Mouse (Mus musculus) cortical plate, adult 2 months (tissue): Measurements from ENCODE around the gene Ldlrad1. TPM values are rescaled to one million over a fixed set of nuclear protein-coding genes. Genes with fewer than 3 reads are reported as not detected.

Experiments used
- H3K27ac ChIP-seq: fragments of 200-500 bp; 2 replicates; pipeline ENCODE4 v1.5.1; 2012; ENCODE audit warnings: low read length, control low read depth, inconsistent platforms; ENCODE audit not compliant: insufficient read depth
- H3K4me1 ChIP-seq: fragments of 200-500 bp; 2 replicates; pipeline ENCODE4 v1.6.1; 2011; ENCODE audit warnings: low read length; ENCODE audit not compliant: control insufficient read depth, insufficient read depth
- H3K4me3 ChIP-seq: fragments of 200-500 bp; 2 replicates; pipeline ENCODE4 v1.5.1; 2011; ENCODE audit warnings: mild to moderate bottlenecking, low read length, control low read depth; ENCODE audit not compliant: insufficient read depth
- CTCF ChIP-seq: fragments of 200-500 bp; IDR thresholded peaks from 2 replicates; pipeline ENCODE4 v1.5.1; 2011; ENCODE audit warnings: mild to moderate bottlenecking, control low read depth, low read length; ENCODE audit not compliant: insufficient read depth; ENCODE audit errors: extremely low read depth
- POLR2A ChIP-seq: fragments of 200-500 bp; IDR thresholded peaks from 2 replicates; pipeline ENCODE4 v1.6.1; 2011; ENCODE audit warnings: mild to moderate bottlenecking, low read length, control low read depth; ENCODE audit not compliant: insufficient read depth; ENCODE audit errors: extremely low read depth
- polyA plus RNA-seq: library from polyadenylated mRNA; depleted of rRNA; stranded (reverse); fragments of >200 nt; gene quantifications from 2 replicates; pipeline ENCODE4 v1.2.3, GENCODE M21; 2012

Ldlrad1 gene
- polyA plus RNA-seq, 1 experiment: not detected

GRCm38 (mm10) chr4:107210483-107211097 lies 1.6 kb downstream of the Ldlrad1 start:
- H3K4me1 ChIP-seq: no peaks in the 10 kb centered on the region
- H3K27ac ChIP-seq: no peak overlapping the region
- TF ChIP-seq CTCF: no peak
- no peak for TF ChIP-seq POLR2A
- no peak overlapping the region for H3K4me3 ChIP-seq

GRCm38 (mm10) chr4:107211465-107211864 lies 2.5 kb downstream of the Ldlrad1 start:
- Histone ChIP-seq H3K4me3 (no peak overlapping the region), H3K27ac (no peak overlapping the region), H3K4me1 (no peaks in the 10 kb centered on the region)
- no peak for TF ChIP-seq POLR2A
- no peak for TF ChIP-seq CTCF

- Histone ChIP-seq H3K4me3 (no peak overlapping the region), H3K4me1 (no peaks in the 10 kb centered on the region), H3K27ac (no peak overlapping the region)
- TF ChIP-seq CTCF (no peak), POLR2A (no peak)
These were observed 3.0 kb downstream of the Ldlrad1 start for GRCm38 (mm10) chr4:107211936-107212335.

GRCm38 (mm10) chr4:107213279-107214011 lies 4.5 kb downstream of the Ldlrad1 start:
- no peak overlapping the region for H3K27ac ChIP-seq

GRCm38 (mm10) chr4:107217574-107217973 lies 8.6 kb downstream of the Ldlrad1 start:
- Histone ChIP-seq H3K4me3 (no peak overlapping the region), H3K27ac (no peak overlapping the region), H3K4me1 (no peaks in the 10 kb centered on the region)
- no peak for TF ChIP-seq CTCF
- TF ChIP-seq POLR2A: no peak

More at GRCm38 (mm10) chr4:107213279-107214011, 4.5 kb downstream of the Ldlrad1 start:
- Histone ChIP-seq H3K4me1 (no peaks in the 10 kb centered on the region), H3K4me3 (no peak overlapping the region)
- TF ChIP-seq CTCF (no peak), POLR2A (no peak)

- TF ChIP-seq CTCF: no peak
- no peak for TF ChIP-seq POLR2A
- Histone ChIP-seq H3K27ac (no peak overlapping the region), H3K4me3 (no peak overlapping the region), H3K4me1 (no peaks in the 10 kb centered on the region)
These were observed 12.5 kb downstream of the Ldlrad1 start for GRCm38 (mm10) chr4:107221524-107221923.

- no peak overlapping the region for H3K4me3 ChIP-seq
- H3K27ac ChIP-seq: no peak overlapping the region
- H3K4me1 ChIP-seq: no peaks in the 10 kb centered on the region
- TF ChIP-seq POLR2A (no peak), CTCF (no peak)
These were observed 14.5 kb downstream of the Ldlrad1 start for GRCm38 (mm10) chr4:107223225-107224204.

- no peak for TF ChIP-seq CTCF
- TF ChIP-seq POLR2A: no peak
- no peak overlapping the region for H3K27ac ChIP-seq
- no peaks in the 10 kb centered on the region for H3K4me1 ChIP-seq
- H3K4me3 ChIP-seq: no peak overlapping the region
These were observed 17.3 kb downstream of the Ldlrad1 start for GRCm38 (mm10) chr4:107226313-107226712.

- H3K4me3 ChIP-seq: no peak overlapping the region
- H3K4me1 ChIP-seq: no peaks in the 10 kb centered on the region
- H3K27ac ChIP-seq: no peak overlapping the region
- TF ChIP-seq CTCF (no peak), POLR2A (no peak)
These were observed 23.2 kb downstream of the Ldlrad1 start for GRCm38 (mm10) chr4:107232219-107232618.

- TF ChIP-seq POLR2A (no peak), CTCF (no peak)
- Histone ChIP-seq H3K4me3 (no peak overlapping the region), H3K27ac (no peak overlapping the region), H3K4me1 (no peaks in the 10 kb centered on the region)
These were observed 29.3 kb downstream of the Ldlrad1 start for GRCm38 (mm10) chr4:107238253-107238652.
